Comparison of ENCODE assay signal across 8 mouse cellular contexts in the genomic region with DNA sequence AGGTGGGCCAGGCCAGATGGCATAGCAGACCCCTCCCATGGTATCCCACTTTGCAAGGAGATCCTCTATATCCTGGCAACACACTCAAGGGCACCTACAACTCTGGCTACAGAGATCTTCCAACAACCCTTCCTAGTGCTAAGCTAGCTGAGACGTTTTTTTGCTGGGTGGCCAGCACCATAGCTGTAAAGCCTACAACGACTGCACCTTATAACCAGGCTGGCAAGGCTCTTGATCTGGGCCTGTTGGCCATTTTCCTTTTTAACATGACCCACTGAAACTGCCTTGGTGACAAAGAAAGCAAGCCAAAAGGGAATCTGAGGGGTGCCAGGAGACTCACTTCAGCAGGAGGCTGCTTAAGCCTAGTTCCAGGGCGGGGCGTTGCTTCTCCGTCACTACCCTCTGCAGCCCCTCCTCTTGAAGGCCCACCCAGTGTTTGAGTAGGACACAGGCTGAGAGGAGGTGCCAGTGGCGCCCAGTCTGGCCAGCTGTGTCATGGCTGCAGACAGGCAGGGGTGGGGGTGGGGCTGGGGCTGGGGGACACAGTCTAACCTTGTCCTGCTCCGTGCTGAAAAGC. TPM values are rescaled to one million over a fixed set of nuclear protein-coding genes. Genes with fewer than 3 reads are reported as not detected.
DNase-seq lines count a peak whose midpoint lies in the region; ATAC-seq and TF ChIP-seq lines count a peak whose summit lies in the region.

No protein-coding gene starts in this region.

- no peak for ATAC-seq in heart, embryonic 14.5 days (ENCODE audit: insufficient number of reproducible peaks, insufficient read depth, low FRiP score, low read depth)
- ATAC-seq in limb, embryonic 15.5 days (ENCODE audit: insufficient number of reproducible peaks, low FRiP score, low TSS enrichment, low read depth) = no peak; the same call in 1 of the 2 replicates
- peak; percentile 24; the same call in 1 of the 2 replicates for ATAC-seq in midbrain, embryonic 15.5 days (replicated peaks)

- H3K4me2 ChIP-seq in heart, embryonic 14.5 days (ENCODE audit: low read length) = peak overlapping the region; percentile 36
- H3K4me2 ChIP-seq in limb, embryonic 15.5 days = no peak overlapping the region
- no peak overlapping the region for H3K4me2 ChIP-seq in midbrain, embryonic 15.5 days

- H3K4me3 ChIP-seq in cerebellum, adult 2 months (replicated peaks; ENCODE audit: insufficient read depth, low read depth, low read length) = no peak overlapping the region
- no peak overlapping the region for H3K4me3 ChIP-seq in heart, embryonic 14.5 days (ENCODE audit: control insufficient read depth in 1 of 2, insufficient read depth in 1 of 2, low read depth in 1 of 2, low read length in 2 of 2)
- H3K4me3 ChIP-seq in limb, embryonic 15.5 days = no peak overlapping the region
- no peak overlapping the region for H3K4me3 ChIP-seq in midbrain, embryonic 15.5 days

- DNase-seq in cerebellum, adult 2 months = no peak
- DNase-seq in cerebellum, adult 11 months = no peak
- peak; percentile 28 for DNase-seq in embryo, embryonic 9.5 days (ENCODE audit: extremely low spot score)
- no peak for DNase-seq in layer of hippocampus, postnatal 25 days (ENCODE audit: extremely low spot score in 1 of 2, low spot score in 1 of 2)
- DNase-seq in spleen, adult 12 weeks (ENCODE audit: low spot score) = no peak

- H3K27ac ChIP-seq in cerebellum, adult 2 months (ENCODE audit: insufficient read depth, low read length) = peak overlapping the region; percentile 93
- peak overlapping the region; percentile 63 to 80 for H3K27ac ChIP-seq in heart, embryonic 14.5 days (replicated peaks in 1 of 2; ENCODE audit: control insufficient read depth in 1 of 2, insufficient read depth in 1 of 2, low read depth in 2 of 2, low read length in 2 of 2)
- peak overlapping the region; percentile 68 for H3K27ac ChIP-seq in limb, embryonic 15.5 days
- H3K27ac ChIP-seq in midbrain, embryonic 15.5 days = peak overlapping the region; percentile 28

- H3K9ac ChIP-seq in heart, embryonic 14.5 days (ENCODE audit: low read length) = peak overlapping the region; percentile 48
- no peak overlapping the region for H3K9ac ChIP-seq in limb, embryonic 15.5 days
- H3K9ac ChIP-seq in midbrain, embryonic 15.5 days = no peak overlapping the region

- no peak for TF ChIP-seq POLR2A in cerebellum, adult 2 months (IDR thresholded peaks at IDR 0.05; ENCODE audit: borderline replicate concordance, insufficient read depth, low read length)

- H3K4me1 ChIP-seq in cerebellum, adult 2 months (ENCODE audit: control insufficient read depth, insufficient read depth, low read length) = peaks cover 77% of the 10 kb centered on the region
- H3K4me1 ChIP-seq in heart, embryonic 14.5 days (ENCODE audit: control insufficient read depth in 2 of 2, insufficient read depth in 2 of 2, low read length in 2 of 2) = peaks cover 39 to 68% of the 10 kb centered on the region in 2 experiments
- H3K4me1 ChIP-seq in limb, embryonic 15.5 days = peaks cover 59% of the 10 kb centered on the region
- peaks cover 50% of the 10 kb centered on the region for H3K4me1 ChIP-seq in midbrain, embryonic 15.5 days

- no peak for TF ChIP-seq CTCF in cerebellum, adult 2 months (IDR thresholded peaks at IDR 0.05; ENCODE audit: borderline replicate concordance, insufficient read depth, low read depth, low read length)

- H3K36me3 ChIP-seq in heart, embryonic 14.5 days (ENCODE audit: control insufficient read depth, insufficient read depth, low read length) = no peaks in the 10 kb centered on the region
- H3K36me3 ChIP-seq in limb, embryonic 15.5 days = no peaks in the 10 kb centered on the region
- H3K36me3 ChIP-seq in midbrain, embryonic 15.5 days (replicated peaks) = no peaks in the 10 kb centered on the region

- H3K27me3 ChIP-seq in cerebellum, adult 2 months (ENCODE audit: control insufficient read depth, insufficient read depth, low read length) = no peaks in the 10 kb centered on the region
- no peaks in the 10 kb centered on the region for H3K27me3 ChIP-seq in heart, embryonic 14.5 days (ENCODE audit: control insufficient read depth, insufficient read depth, low read length)
- H3K27me3 ChIP-seq in limb, embryonic 15.5 days = no peaks in the 10 kb centered on the region
- H3K27me3 ChIP-seq in midbrain, embryonic 15.5 days (replicated peaks) = no peaks in the 10 kb centered on the region

- no peaks in the 10 kb centered on the region for H3K9me3 ChIP-seq in heart, embryonic 14.5 days (ENCODE audit: control insufficient read depth, low read length)
- no peaks in the 10 kb centered on the region for H3K9me3 ChIP-seq in limb, embryonic 15.5 days
- H3K9me3 ChIP-seq in midbrain, embryonic 15.5 days = no peaks in the 10 kb centered on the region

- 15% methylated on average over 7 of the region's 7 CpGs for WGBS in cerebellum, adult 2 months
- 25% methylated on average over 7 of the region's 7 CpGs for WGBS in heart, embryonic 14.5 days
- WGBS in limb, embryonic 15.5 days = 30% methylated on average over 7 of the region's 7 CpGs
- 24% methylated on average over 7 of the region's 7 CpGs for WGBS in midbrain, embryonic 15.5 days

RNA-seq across cellular contexts. Expression of gene E030018B13Rik, which starts 4.3 kb away (rescaled TPM):
- polyA plus RNA-seq in cerebellum, adult 2 months (2012; rRNA removed) = not detected in 2 replicates
- not detected in 2 replicates for polyA plus RNA-seq in heart, embryonic 14.5 days (2014; fragmentation: Nextera tagmentation; extraction: Ambion mirVana)
- polyA plus RNA-seq in limb, embryonic 15.5 days (2015; fragmentation: Nextera tagmentation; extraction: Ambion mirVana) = not detected in 2 replicates
- polyA plus RNA-seq in midbrain, embryonic 15.5 days (2015; fragmentation: Nextera tagmentation; extraction: Ambion mirVana) = 0.17 and 0.23 TPM in 2 replicates
- total RNA-seq in layer of hippocampus, postnatal 25 days (2021) = not detected

RNA-seq across cellular contexts. Expression of gene Klf13, which starts 26.4 kb away (rescaled TPM):
- polyA plus RNA-seq in cerebellum, adult 2 months (2012; rRNA removed) = 60.8 and 68.9 TPM in 2 replicates
- polyA plus RNA-seq in heart, embryonic 14.5 days (2014; fragmentation: Nextera tagmentation; extraction: Ambion mirVana) = 25.1 and 26.7 TPM in 2 replicates
- polyA plus RNA-seq in limb, embryonic 15.5 days (2015; fragmentation: Nextera tagmentation; extraction: Ambion mirVana) = 31.3 and 33.4 TPM in 2 replicates
- 21.7 and 23.4 TPM in 2 replicates for polyA plus RNA-seq in midbrain, embryonic 15.5 days (2015; fragmentation: Nextera tagmentation; extraction: Ambion mirVana)
- total RNA-seq in layer of hippocampus, postnatal 25 days (2021) = 100 to 1,000 TPM; 204 to 216 TPM

Comparison
In these comparisons a context has a peak if more than half of its experiments do, and no peak if none do; other contexts are left out.
1. H3K27ac ChIP-seq: peak in every context shown above with its lines; median percentile 93 in cerebellum, adult 2 months; 72 in heart, embryonic 14.5 days; 68 in limb, embryonic 15.5 days; 28 in midbrain, embryonic 15.5 days.